Mouse (Mus musculus) sigmoid colon, adult 10 weeks (tissue): ENCODE results near the gene Zcchc7. TPM values are rescaled to one million over a fixed set of nuclear protein-coding genes. Genes with fewer than 3 reads are reported as not detected.

Experiments
- polyA plus RNA-seq: library from polyadenylated mRNA; stranded (reverse); fragments of 350-450 nt; fragmentation: Illumina TruSeq; extraction: RNeasy Lipid Tissue Mini Kit (QIAGEN cat#74804); gene quantifications from one replicate; pipeline ENCODE4 v1.2.3, GENCODE M21; 2014; ENCODE audit warnings: low read depth, low replicate concordance

The Zcchc7 gene
- polyA plus RNA-seq, result 168 TPM

GRCm38 (mm10) chr4:44755553-44756133, at the start of gene Zcchc7:
TSS of gene Zcchc7 (plus strand) at chr4:44755877.

GRCm38 (mm10) chr4:44709740-44710700, 45.7 kb upstream of the Zcchc7 start, which contains the start of gene Pax5:
TSS of gene Pax5 (minus strand) at chr4:44710487.

GRCm38 (mm10) chr4:44981280-44981973, 225.8 kb downstream of the Zcchc7 start, which contains the start of gene Grhpr:
TSS of gene Grhpr (plus strand) at chr4:44981395.

Other genes with a start within 250 kb of the Zcchc7 start
- gene Pax5, start 45.4 kb upstream of the Zcchc7 start, polyA plus RNA-seq, result 4.6 TPM
- not detected for gene Grhpr, start 225.5 kb downstream of the Zcchc7 start, polyA plus RNA-seq